Mouse (Mus musculus): Measurements from ENCODE around the gene Cby1. TPM values are rescaled to one million over a fixed set of nuclear protein-coding genes. Genes with fewer than 3 reads are reported as not detected.

Cby1 gene
- polyA plus RNA-seq (2014; fragmentation: Nextera tagmentation; extraction: Ambion mirVana), result 45.0 and 49.5 TPM in 2 replicates

- peak within 1 kb of the TSS; percentile 79 for H3K4me3 ChIP-seq (ENCODE audit: low read depth, low read length)
- H3K4me1 ChIP-seq (ENCODE audit: control insufficient read depth, insufficient read depth, low read length), result peaks cover 9% of the 10 kb centered on the region; the same call in 1 of the 2 replicates
- under 1% methylated on average over 55 of the region's 55 CpGs for WGBS
- peak within 1 kb of the TSS; percentile 95 for H3K4me2 ChIP-seq (replicated peaks; ENCODE audit: low read depth, low read length)
- no peaks in the 10 kb centered on the region for H3K27me3 ChIP-seq (ENCODE audit: control insufficient read depth, insufficient read depth, low read length)
- ATAC-seq (ENCODE audit: insufficient number of reproducible peaks, insufficient read depth, low FRiP score, low read depth), result peak; percentile 85
- no peaks in the 10 kb centered on the region for H3K9me3 ChIP-seq (ENCODE audit: control insufficient read depth, low read depth, low read length)
- peak within 1 kb of the TSS; percentile 89 for H3K27ac ChIP-seq (ENCODE audit: low read length)
- H3K36me3 ChIP-seq (ENCODE audit: control insufficient read depth, insufficient read depth, low read length), result no peaks in the 10 kb centered on the region; the same call in 1 of the 2 replicates
- peak within 1 kb of the TSS; percentile 74 for H3K9ac ChIP-seq (replicated peaks; ENCODE audit: low read depth, low read length)
Measured at GRCm38 (mm10) chr15:79658531-79659375, at the start of gene Cby1, which contains the start of gene Fam227a. Gene Cby1, plus strand, starts transcription at chr15:79659199. Gene Fam227a, minus strand, starts transcription at chr15:79658956.

- Histone ChIP-seq H3K27me3 (ENCODE audit: control insufficient read depth, insufficient read depth, low read length) (no peaks in the 10 kb centered on the region), H3K4me1 (ENCODE audit: control insufficient read depth, insufficient read depth, low read length) (no peaks in the 10 kb centered on the region), H3K36me3 (ENCODE audit: control insufficient read depth, insufficient read depth, low read length) (no peaks in the 10 kb centered on the region), H3K9ac (replicated peaks; ENCODE audit: low read depth, low read length) (no peak overlapping the region), H3K27ac (ENCODE audit: low read length) (no peak overlapping the region), H3K4me2 (replicated peaks; ENCODE audit: low read depth, low read length) (no peak overlapping the region), H3K4me3 (ENCODE audit: low read depth, low read length) (no peak overlapping the region), H3K9me3 (ENCODE audit: control insufficient read depth, low read depth, low read length) (no peaks in the 10 kb centered on the region; the same call in 1 of the 2 replicates)
- 93% methylated on average over 2 of the region's 2 CpGs for WGBS
- ATAC-seq (ENCODE audit: insufficient number of reproducible peaks, insufficient read depth, low FRiP score, low read depth), result no peak
Measured at GRCm38 (mm10) chr15:79609226-79609625, 49.8 kb upstream of the Cby1 start.

- Histone ChIP-seq H3K27ac (ENCODE audit: low read length) (no peak overlapping the region), H3K4me3 (ENCODE audit: low read depth, low read length) (no peak overlapping the region), H3K36me3 (ENCODE audit: control insufficient read depth, insufficient read depth, low read length) (no peaks in the 10 kb centered on the region), H3K9ac (replicated peaks; ENCODE audit: low read depth, low read length) (no peak overlapping the region), H3K4me2 (replicated peaks; ENCODE audit: low read depth, low read length) (no peak overlapping the region), H3K4me1 (ENCODE audit: control insufficient read depth, insufficient read depth, low read length) (no peaks in the 10 kb centered on the region), H3K9me3 (ENCODE audit: control insufficient read depth, low read depth, low read length) (no peaks in the 10 kb centered on the region), H3K27me3 (ENCODE audit: control insufficient read depth, insufficient read depth, low read length) (no peaks in the 10 kb centered on the region)
- no peak for ATAC-seq (ENCODE audit: insufficient number of reproducible peaks, insufficient read depth, low FRiP score, low read depth)
- WGBS, result 70% methylated on average over 7 of the region's 7 CpGs
Measured at GRCm38 (mm10) chr15:79615501-79615900, 43.5 kb upstream of the Cby1 start.

- Histone ChIP-seq H3K4me2 (replicated peaks; ENCODE audit: low read depth, low read length) (no peak overlapping the region), H3K9ac (replicated peaks; ENCODE audit: low read depth, low read length) (no peak overlapping the region)
Measured at GRCm38 (mm10) chr15:79616729-79617128, 42.3 kb upstream of the Cby1 start.

GRCm38 (mm10) chr15:79617135-79617534 lies 41.9 kb upstream of the Cby1 start:
- Histone ChIP-seq H3K9ac (replicated peaks; ENCODE audit: low read depth, low read length) (no peak overlapping the region), H3K36me3 (ENCODE audit: control insufficient read depth, insufficient read depth, low read length) (no peaks in the 10 kb centered on the region), H3K9me3 (ENCODE audit: control insufficient read depth, low read depth, low read length) (no peaks in the 10 kb centered on the region), H3K4me3 (ENCODE audit: low read depth, low read length) (no peak overlapping the region), H3K27ac (ENCODE audit: low read length) (no peak overlapping the region), H3K4me2 (replicated peaks; ENCODE audit: low read depth, low read length) (no peak overlapping the region), H3K4me1 (ENCODE audit: control insufficient read depth, insufficient read depth, low read length) (no peaks in the 10 kb centered on the region), H3K27me3 (ENCODE audit: control insufficient read depth, insufficient read depth, low read length) (no peaks in the 10 kb centered on the region)
- no peak for ATAC-seq (ENCODE audit: insufficient number of reproducible peaks, insufficient read depth, low FRiP score, low read depth)
- WGBS, result 83% methylated on average over 11 of the region's 11 CpGs

More at GRCm38 (mm10) chr15:79616729-79617128, 42.3 kb upstream of the Cby1 start:
- no peak overlapping the region for H3K4me3 ChIP-seq (ENCODE audit: low read depth, low read length)
- no peaks in the 10 kb centered on the region for H3K9me3 ChIP-seq (ENCODE audit: control insufficient read depth, low read depth, low read length)
- no peaks in the 10 kb centered on the region for H3K27me3 ChIP-seq (ENCODE audit: control insufficient read depth, insufficient read depth, low read length)
- no peaks in the 10 kb centered on the region for H3K36me3 ChIP-seq (ENCODE audit: control insufficient read depth, insufficient read depth, low read length)
- no peak for ATAC-seq (ENCODE audit: insufficient number of reproducible peaks, insufficient read depth, low FRiP score, low read depth)
- no peak overlapping the region for H3K27ac ChIP-seq (ENCODE audit: low read length)
- no peaks in the 10 kb centered on the region for H3K4me1 ChIP-seq (ENCODE audit: control insufficient read depth, insufficient read depth, low read length)
- WGBS, result 83% methylated on average over 5 of the region's 5 CpGs

- Histone ChIP-seq H3K36me3 (ENCODE audit: control insufficient read depth, insufficient read depth, low read length) (no peaks in the 10 kb centered on the region), H3K9ac (replicated peaks; ENCODE audit: low read depth, low read length) (no peak overlapping the region), H3K27ac (ENCODE audit: low read length) (no peak overlapping the region), H3K4me2 (replicated peaks; ENCODE audit: low read depth, low read length) (no peak overlapping the region), H3K4me1 (ENCODE audit: control insufficient read depth, insufficient read depth, low read length) (no peaks in the 10 kb centered on the region), H3K4me3 (ENCODE audit: low read depth, low read length) (no peak overlapping the region), H3K27me3 (ENCODE audit: control insufficient read depth, insufficient read depth, low read length) (no peaks in the 10 kb centered on the region), H3K9me3 (ENCODE audit: control insufficient read depth, low read depth, low read length) (no peaks in the 10 kb centered on the region)
- ATAC-seq (ENCODE audit: insufficient number of reproducible peaks, insufficient read depth, low FRiP score, low read depth), result no peak
- WGBS, result 86% methylated on average over 7 of the region's 7 CpGs
Measured at GRCm38 (mm10) chr15:79618456-79618855, 40.5 kb upstream of the Cby1 start.

- ATAC-seq (ENCODE audit: insufficient number of reproducible peaks, insufficient read depth, low FRiP score, low read depth), result no peak
- H3K27me3 ChIP-seq (ENCODE audit: control insufficient read depth, insufficient read depth, low read length), result no peaks in the 10 kb centered on the region
- no peaks in the 10 kb centered on the region for H3K36me3 ChIP-seq (ENCODE audit: control insufficient read depth, insufficient read depth, low read length)
- no peak overlapping the region for H3K27ac ChIP-seq (ENCODE audit: low read length)
- no peaks in the 10 kb centered on the region for H3K4me1 ChIP-seq (ENCODE audit: control insufficient read depth, insufficient read depth, low read length)
- H3K4me3 ChIP-seq (ENCODE audit: low read depth, low read length), result no peak overlapping the region
- 73% methylated on average over 11 of the region's 11 CpGs for WGBS
- H3K4me2 ChIP-seq (replicated peaks; ENCODE audit: low read depth, low read length), result no peak overlapping the region
- no peak overlapping the region for H3K9ac ChIP-seq (replicated peaks; ENCODE audit: low read depth, low read length)
- no peaks in the 10 kb centered on the region for H3K9me3 ChIP-seq (ENCODE audit: control insufficient read depth, low read depth, low read length)
Measured at GRCm38 (mm10) chr15:79619770-79620414, 39.1 kb upstream of the Cby1 start.

GRCm38 (mm10) chr15:79630471-79630870 lies 28.5 kb upstream of the Cby1 start:
- no peaks in the 10 kb centered on the region for H3K36me3 ChIP-seq (ENCODE audit: control insufficient read depth, insufficient read depth, low read length)
- no peaks in the 10 kb centered on the region for H3K27me3 ChIP-seq (ENCODE audit: control insufficient read depth, insufficient read depth, low read length)
- no peak overlapping the region for H3K9ac ChIP-seq (replicated peaks; ENCODE audit: low read depth, low read length)
- H3K9me3 ChIP-seq (ENCODE audit: control insufficient read depth, low read depth, low read length), result no peaks in the 10 kb centered on the region
- no peak for ATAC-seq (ENCODE audit: insufficient number of reproducible peaks, insufficient read depth, low FRiP score, low read depth)
- H3K4me3 ChIP-seq (ENCODE audit: low read depth, low read length), result no peak overlapping the region
- H3K4me2 ChIP-seq (replicated peaks; ENCODE audit: low read depth, low read length), result no peak overlapping the region
- 60% methylated on average over 2 of the region's 2 CpGs for WGBS
- H3K4me1 ChIP-seq (ENCODE audit: control insufficient read depth, insufficient read depth, low read length), result no peaks in the 10 kb centered on the region
- no peak overlapping the region for H3K27ac ChIP-seq (ENCODE audit: low read length)

All from stomach, embryonic 14.5 days (tissue).